Comparison of ENCODE assay signal across 20 mouse cellular contexts in genomic region chr13:75974481-75974880, GRCm38 (mm10). TPM values are rescaled to one million over a fixed set of nuclear protein-coding genes. Genes with fewer than 3 reads are reported as not detected.
"Had no signal": no experiment of that assay in that cellular context is flagged by ENCODE, and none has a peak within 500 bp of the region (broad histone marks: within the 10 kb centered on the region; RNA-seq: fewer than 3 reads in every experiment).

No protein-coding gene starts in this region.

- DNase-seq: lung, adult 18-20 months; lung, embryonic 14.5 days; lung, postnatal 10 days; lung, postnatal 4 days; midbrain, embryonic 14.5 days; retina, postnatal 1 day; right cerebral cortex, adult 18-20 months; right cerebral cortex, postnatal 25 days; right cerebral cortex, postnatal 4 days; thymus, adult 2 months; thymus, postnatal 25 days; thymus, postnatal 4 days had no signal

- H3K27me3 ChIP-seq: midbrain, embryonic 12.5 days; neural tube, embryonic 13.5 days; neural tube, embryonic 15.5 days had no signal

- H3K4me3 ChIP-seq: midbrain, embryonic 10.5 days; midbrain, embryonic 12.5 days; myocyte; neural tube, embryonic 13.5 days; neural tube, embryonic 15.5 days had no signal

- ATAC-seq: midbrain, embryonic 16.5 days had no signal

- H3K9me3 ChIP-seq: midbrain, embryonic 10.5 days; midbrain, embryonic 12.5 days; neural tube, embryonic 13.5 days; neural tube, embryonic 15.5 days had no signal

- H3K27ac ChIP-seq: midbrain, embryonic 10.5 days; midbrain, embryonic 12.5 days; neural tube, embryonic 13.5 days; neural tube, embryonic 15.5 days had no signal

- H3K9ac ChIP-seq: lung, embryonic 14.5 days; midbrain, embryonic 12.5 days; neural tube, embryonic 13.5 days; neural tube, embryonic 15.5 days had no signal

- H3K4me1 ChIP-seq: midbrain, embryonic 10.5 days; midbrain, embryonic 12.5 days; neural tube, embryonic 13.5 days; neural tube, embryonic 15.5 days had no signal

- H3K36me3 ChIP-seq: midbrain, embryonic 10.5 days; midbrain, embryonic 12.5 days; neural tube, embryonic 13.5 days; neural tube, embryonic 15.5 days had no signal

- H3K4me2 ChIP-seq: lung, embryonic 14.5 days; midbrain, embryonic 12.5 days; neural tube, embryonic 13.5 days; neural tube, embryonic 15.5 days had no signal

RNA-seq across cellular contexts. Expression of gene Spata9, which starts 7.5 kb away (rescaled TPM):
- polyA plus RNA-seq: spleen, adult 2 months; thymus, adult 2 months; urinary bladder, adult 2 months had no signal
